ENCODE assay signal across 28 mouse cellular contexts in genomic region chr7:58742648-58743047, GRCm38 (mm10).
DNase-seq lines count a peak whose midpoint lies in the region; ATAC-seq lines count a peak whose summit lies in the region.
"Had no signal": no experiment of that assay in that cellular context is flagged by ENCODE, and none has a peak within 500 bp of the region (broad histone marks: within the 10 kb centered on the region; RNA-seq: fewer than 3 reads in every experiment).

No protein-coding gene starts in this region.

- DNase-seq in heart, adult 11 months: peak; percentile 82
- no peak for DNase-seq in heart, postnatal 10 days
- DNase-seq in thymus, postnatal 25 days: peak; percentile 26
- no peak for DNase-seq in thymus, postnatal 10 days (ENCODE audit: low spot score in 2 of 2)
- no peak for DNase-seq in Muller cell, postnatal 12 days (ENCODE audit: inconsistent ontology term)
- no peak for DNase-seq in yolk sac, embryonic 10.5 days (ENCODE audit: low spot score)
- DNase-seq: cerebellum, adult 8-10 months; cerebellum, postnatal 25 days; embryo, embryonic 11 days; gastrocnemius, adult 2 months; gastrocnemius, postnatal 36 days; heart, postnatal 14 days; kidney, adult 18-20 months; kidney, postnatal 4 days; layer of hippocampus, postnatal 36 days; left cerebral cortex, postnatal 4 days; liver, embryonic 13.5 days; lung, adult 18-20 months; lung, postnatal 4 days had no signal

- no peak overlapping the region for H3K9ac ChIP-seq in forebrain, embryonic 12.5 days
- H3K9ac ChIP-seq: embryonic facial prominence, embryonic 12.5 days; forebrain, embryonic 15.5 days; heart, embryonic 13.5 days; liver, embryonic 13.5 days; midbrain, embryonic 13.5 days had no signal

- ATAC-seq in forebrain, embryonic 12.5 days (ENCODE audit: low FRiP score): no peak
- ATAC-seq: forebrain, embryonic 15.5 days; hindbrain, embryonic 16.5 days; lung, postnatal 0 days; midbrain, embryonic 13.5 days had no signal

- H3K4me3 ChIP-seq in megakaryocyte, embryonic 14.5 days (replicated peaks): peak overlapping the region; percentile 62
- no peak overlapping the region for H3K4me3 ChIP-seq in forebrain, embryonic 12.5 days (replicated peaks)
- H3K4me3 ChIP-seq: embryonic facial prominence, embryonic 12.5 days; forebrain, embryonic 15.5 days; gastrocnemius, adult 2 months; heart, embryonic 13.5 days; liver, embryonic 13.5 days; midbrain, embryonic 13.5 days had no signal

- no peak overlapping the region for H3K4me2 ChIP-seq in forebrain, embryonic 12.5 days
- H3K4me2 ChIP-seq: embryonic facial prominence, embryonic 12.5 days; forebrain, embryonic 15.5 days; heart, embryonic 13.5 days; liver, embryonic 13.5 days; midbrain, embryonic 13.5 days had no signal

- H3K4me1 ChIP-seq in megakaryocyte, embryonic 14.5 days: peaks cover 30% of the 10 kb centered on the region
- no peaks in the 10 kb centered on the region for H3K4me1 ChIP-seq in forebrain, embryonic 12.5 days
- H3K4me1 ChIP-seq: embryonic facial prominence, embryonic 12.5 days; forebrain, embryonic 15.5 days; liver, embryonic 13.5 days; midbrain, embryonic 13.5 days had no signal

- H3K27ac ChIP-seq in forebrain, embryonic 12.5 days: no peak overlapping the region
- H3K27ac ChIP-seq: embryonic facial prominence, embryonic 12.5 days; forebrain, embryonic 15.5 days; gastrocnemius, adult 2 months; heart, embryonic 13.5 days; kidney, postnatal 0 days; liver, embryonic 13.5 days; midbrain, embryonic 13.5 days had no signal

- H3K36me3 ChIP-seq in megakaryocyte, embryonic 14.5 days (replicated peaks; ENCODE audit: low read length): no peaks in the 10 kb centered on the region
- H3K36me3 ChIP-seq in forebrain, embryonic 12.5 days (replicated peaks): no peaks in the 10 kb centered on the region
- H3K36me3 ChIP-seq: embryonic facial prominence, embryonic 12.5 days; forebrain, embryonic 15.5 days; heart, embryonic 13.5 days; liver, embryonic 13.5 days; midbrain, embryonic 13.5 days had no signal

- H3K9me3 ChIP-seq in megakaryocyte, embryonic 14.5 days: no peaks in the 10 kb centered on the region
- H3K9me3 ChIP-seq in forebrain, embryonic 12.5 days: no peaks in the 10 kb centered on the region
- H3K9me3 ChIP-seq: embryonic facial prominence, embryonic 12.5 days; forebrain, embryonic 15.5 days; heart, embryonic 13.5 days; liver, embryonic 13.5 days; midbrain, embryonic 13.5 days had no signal

- 77% methylated on average over 1 of the region's 1 CpGs for WGBS in forebrain, embryonic 12.5 days

- no peaks in the 10 kb centered on the region for H3K27me3 ChIP-seq in megakaryocyte, embryonic 14.5 days (replicated peaks)
- no peaks in the 10 kb centered on the region for H3K27me3 ChIP-seq in forebrain, embryonic 12.5 days
- H3K27me3 ChIP-seq: embryonic facial prominence, embryonic 12.5 days; forebrain, embryonic 15.5 days; heart, embryonic 13.5 days; liver, embryonic 13.5 days; midbrain, embryonic 13.5 days had no signal

- intact Hi-C loops in heart, postnatal 10 days (cut with DNase I): loop anchor here (10.0 kb wide), 1 partner anchor 158 kb away; no protein-coding TSS in a partner anchor

Comparison
In these comparisons a context has a peak if more than half of its experiments do, and no peak if none do; other contexts are left out.
1. DNase-seq: peak in heart, adult 11 months (single experiment) and thymus, postnatal 25 days (single experiment); none in heart, postnatal 10 days (0 of 2), thymus, postnatal 10 days (0 of 2), Muller cell, postnatal 12 days (single experiment) and yolk sac, embryonic 10.5 days (single experiment).